Mouse (Mus musculus) kidney, adult 2 months (tissue): ENCODE data around the gene Gpc3. TPM values are rescaled to one million over a fixed set of nuclear protein-coding genes. Genes with fewer than 3 reads are reported as not detected.

Experiments used
- DNase-seq: peaks from one replicate; pipeline ENCODE4 v3.0.0; 2021
- H3K27ac ChIP-seq: fragments of 200-500 bp; 2 replicates; pipeline ENCODE4 v1.5.1; 2012; ENCODE audit warnings: low read depth, low read length, control low read depth, inconsistent platforms; ENCODE audit not compliant: insufficient read depth
- H3K27me3 ChIP-seq: fragments of 200-500 bp; replicated peaks from 2 replicates; pipeline ENCODE4 v1.6.1; 2012; ENCODE audit warnings: mild to moderate bottlenecking, moderate library complexity, low read length, inconsistent platforms; ENCODE audit not compliant: control insufficient read depth, insufficient read depth
- H3K36me3 ChIP-seq: fragments of 200-500 bp; 2 replicates; pipeline ENCODE4 v1.6.1; 2012; ENCODE audit warnings: mild to moderate bottlenecking, moderate library complexity, low read length, inconsistent platforms; ENCODE audit not compliant: control insufficient read depth, insufficient read depth
- H3K4me1 ChIP-seq: fragments of 200-500 bp; 2 replicates; pipeline ENCODE4 v1.6.1; 2011; ENCODE audit warnings: low read length; ENCODE audit not compliant: control insufficient read depth, insufficient read depth
- H3K4me3 ChIP-seq: fragments of 200-500 bp; 2 replicates; pipeline ENCODE4 v1.5.1; 2011; ENCODE audit warnings: mild to moderate bottlenecking, low read depth, low read length, control low read depth; ENCODE audit not compliant: insufficient read depth
- CTCF ChIP-seq: fragments of 200-500 bp; conservative IDR thresholded peaks from 2 replicates; pipeline ENCODE4 v1.5.1; 2011; ENCODE audit warnings: low read depth, mild to moderate bottlenecking, control low read depth, low read length, moderate library complexity, mixed read lengths; ENCODE audit not compliant: insufficient read depth, insufficient read length
- POLR2A ChIP-seq: fragments of 200-500 bp; IDR thresholded peaks from one replicate; pipeline ENCODE4 v1.6.1; 2011; ENCODE audit warnings: low read depth, low read length, control low read depth
- WGBS: fragments of 180-500 bp; shearing (Covaris S2); methylation state at CpG from one replicate; pipeline ENCODE4 v1.1.7; 2018; 5-methylcytosine and 5-hydroxymethylcytosine counted together
- polyA plus RNA-seq: library from polyadenylated mRNA; depleted of rRNA; stranded (reverse); fragments of >200 nt; gene quantifications from 2 replicates; pipeline ENCODE4 v1.2.3, GENCODE M21; 2012

The Gpc3 gene
- polyA plus RNA-seq, 1 experiment, result 27.2 TPM

DNA sequence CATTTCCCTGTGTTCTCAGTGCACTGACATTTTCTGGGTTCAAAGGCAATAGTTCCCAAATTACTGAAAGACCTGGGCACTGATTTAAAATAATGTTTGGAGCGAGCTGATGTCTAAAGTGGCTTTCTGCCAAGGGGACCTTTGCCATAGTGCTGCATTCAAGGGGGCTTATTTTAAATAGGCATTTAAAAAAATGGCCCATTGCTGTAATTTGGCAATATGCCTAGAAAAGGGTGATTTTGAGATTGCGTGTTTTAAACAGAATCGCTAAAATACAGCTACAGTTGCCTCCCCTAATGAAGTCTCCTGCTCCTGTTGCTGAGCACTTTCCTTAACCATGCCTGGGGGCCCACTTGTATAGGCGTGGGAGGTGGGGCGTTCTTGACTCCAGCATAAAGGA, 174.3 kb downstream of the Gpc3 start:
- Histone ChIP-seq H3K4me3 (no peak overlapping the region), H3K27ac (no peak overlapping the region), H3K27me3 (no peaks in the 10 kb centered on the region), H3K36me3 (no peaks in the 10 kb centered on the region), H3K4me1 (no peaks in the 10 kb centered on the region)
- TF ChIP-seq POLR2A (no peak), CTCF (no peak)
- WGBS, result 77% methylated on average over 5 of the region's 5 CpGs
- DNase-seq, result no peak

GRCm38 (mm10) chrX:52425605-52426004, 188.1 kb downstream of the Gpc3 start:
- Histone ChIP-seq H3K4me3 (no peak overlapping the region), H3K27me3 (no peaks in the 10 kb centered on the region), H3K27ac (no peak overlapping the region), H3K36me3 (no peaks in the 10 kb centered on the region), H3K4me1 (no peaks in the 10 kb centered on the region)
- WGBS, result 64% methylated on average over 5 of the region's 5 CpGs
- TF ChIP-seq POLR2A (no peak), CTCF (no peak)
- no peak for DNase-seq

GRCm38 (mm10) chrX:52419850-52420249, 193.9 kb downstream of the Gpc3 start:
- Histone ChIP-seq H3K27me3 (no peaks in the 10 kb centered on the region), H3K4me1 (no peaks in the 10 kb centered on the region), H3K36me3 (no peaks in the 10 kb centered on the region), H3K4me3 (no peak overlapping the region), H3K27ac (no peak overlapping the region)
- no peak for DNase-seq
- WGBS, result 73% methylated on average over 3 of the region's 3 CpGs
- TF ChIP-seq POLR2A, result no peak
- no peak for TF ChIP-seq CTCF

DNA sequence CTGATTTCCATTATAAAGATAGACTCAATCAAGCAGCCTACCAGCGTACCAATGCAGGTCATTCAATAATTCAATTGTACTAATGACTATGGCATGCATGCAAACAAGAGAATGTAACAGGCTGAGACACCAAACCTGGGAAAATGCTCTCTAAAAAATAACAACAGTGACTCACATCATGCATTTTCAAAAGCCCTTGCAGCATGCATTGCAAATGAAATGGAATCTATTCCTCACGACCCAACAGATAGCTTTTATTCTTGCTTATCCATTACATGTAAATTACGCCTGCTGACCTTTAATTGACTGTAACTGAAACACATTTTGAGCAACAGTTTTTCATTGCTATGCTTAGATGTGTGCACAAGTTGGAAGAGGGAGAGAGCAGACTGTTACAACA, 200.8 kb downstream of the Gpc3 start:
- Histone ChIP-seq H3K36me3 (no peaks in the 10 kb centered on the region), H3K4me1 (no peaks in the 10 kb centered on the region), H3K27ac (no peak overlapping the region), H3K4me3 (no peak overlapping the region), H3K27me3 (no peaks in the 10 kb centered on the region)
- DNase-seq, result no peak
- 79% methylated on average over 3 of the region's 3 CpGs for WGBS
- no peak for TF ChIP-seq CTCF
- TF ChIP-seq POLR2A, result no peak

DNA sequence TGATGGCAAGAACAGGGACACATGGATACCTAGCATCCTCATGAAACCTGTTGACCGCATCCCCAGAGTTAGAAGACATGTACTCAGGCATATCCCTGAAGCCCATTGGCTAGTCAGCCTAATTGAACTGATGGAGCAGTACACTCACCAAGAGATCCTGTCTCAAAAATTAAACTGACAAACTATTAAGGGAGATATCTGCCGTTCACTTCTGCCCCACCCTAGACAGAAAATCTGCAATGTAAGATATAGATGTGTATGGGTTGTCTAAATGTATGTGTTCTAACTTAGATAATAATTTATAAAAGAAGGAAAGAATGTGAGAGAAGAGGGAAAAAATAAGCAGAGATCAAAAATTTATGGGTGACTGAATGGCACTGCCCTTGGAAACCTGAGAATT, 212.6 kb downstream of the Gpc3 start:
- DNase-seq, result no peak
- H3K27me3 ChIP-seq, result no peaks in the 10 kb centered on the region
- H3K4me3 ChIP-seq, result no peak overlapping the region
- H3K4me1 ChIP-seq, result no peaks in the 10 kb centered on the region
- no peak for TF ChIP-seq CTCF
- TF ChIP-seq POLR2A, result no peak
- H3K27ac ChIP-seq, result no peak overlapping the region
- WGBS, result 98% methylated on average over 2 of the region's 2 CpGs
- H3K36me3 ChIP-seq, result no peaks in the 10 kb centered on the region

DNA sequence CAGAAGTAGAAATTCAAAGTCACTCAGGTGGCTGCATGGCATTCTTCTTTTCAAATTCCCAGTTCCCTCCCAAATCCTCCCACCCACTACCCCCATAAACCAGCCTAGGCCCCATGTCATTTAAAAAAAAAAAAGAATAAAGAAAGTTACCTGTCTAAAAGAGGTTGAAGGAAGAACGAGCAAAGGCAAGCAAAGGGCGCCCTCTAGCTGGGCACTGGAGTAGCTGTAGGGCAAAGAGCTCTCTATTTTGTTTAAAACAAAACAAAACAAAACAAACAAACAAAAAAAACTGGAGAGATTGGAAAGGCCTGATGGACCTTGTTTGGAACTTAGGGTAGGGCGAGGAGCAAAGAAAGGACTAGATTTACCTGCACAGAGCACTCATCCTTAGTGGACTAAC, 238.6 kb downstream of the Gpc3 start:
- DNase-seq, result peak; percentile 22
- no peak overlapping the region for H3K27ac ChIP-seq
- no peaks in the 10 kb centered on the region for H3K36me3 ChIP-seq
- WGBS, result 33% methylated on average over 3 of the region's 3 CpGs
- H3K4me1 ChIP-seq, result no peaks in the 10 kb centered on the region
- no peak overlapping the region for H3K4me3 ChIP-seq
- H3K27me3 ChIP-seq, result no peaks in the 10 kb centered on the region
- no peak for TF ChIP-seq POLR2A
- peak; percentile 60 for TF ChIP-seq CTCF

DNA sequence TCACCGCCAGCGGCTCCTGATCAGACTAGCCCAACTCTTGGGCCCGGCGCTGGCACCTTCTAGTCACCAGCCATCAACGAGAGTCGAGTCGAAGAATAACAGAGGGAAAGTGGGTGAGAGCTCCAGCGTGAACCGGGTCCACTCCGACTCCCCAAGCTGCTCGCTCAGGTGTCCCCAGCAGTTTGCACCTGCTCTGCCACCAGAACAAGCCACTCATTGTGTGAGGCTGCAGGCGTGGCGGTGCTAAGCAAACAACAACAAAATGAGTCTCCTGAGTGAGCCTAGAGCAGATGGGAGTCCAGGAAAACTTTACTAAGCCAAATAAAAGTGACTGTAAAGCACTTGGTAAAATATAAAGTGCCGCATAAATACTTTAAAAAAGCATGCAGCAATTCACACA, 239.5 kb downstream of the Gpc3 start:
- Histone ChIP-seq H3K4me3 (no peak overlapping the region), H3K27me3 (no peaks in the 10 kb centered on the region), H3K36me3 (no peaks in the 10 kb centered on the region), H3K27ac (no peak overlapping the region), H3K4me1 (no peaks in the 10 kb centered on the region)
- no peak for DNase-seq
- no peak for TF ChIP-seq POLR2A
- no peak for TF ChIP-seq CTCF
- WGBS, result 67% methylated on average over 14 of the region's 14 CpGs

DNA sequence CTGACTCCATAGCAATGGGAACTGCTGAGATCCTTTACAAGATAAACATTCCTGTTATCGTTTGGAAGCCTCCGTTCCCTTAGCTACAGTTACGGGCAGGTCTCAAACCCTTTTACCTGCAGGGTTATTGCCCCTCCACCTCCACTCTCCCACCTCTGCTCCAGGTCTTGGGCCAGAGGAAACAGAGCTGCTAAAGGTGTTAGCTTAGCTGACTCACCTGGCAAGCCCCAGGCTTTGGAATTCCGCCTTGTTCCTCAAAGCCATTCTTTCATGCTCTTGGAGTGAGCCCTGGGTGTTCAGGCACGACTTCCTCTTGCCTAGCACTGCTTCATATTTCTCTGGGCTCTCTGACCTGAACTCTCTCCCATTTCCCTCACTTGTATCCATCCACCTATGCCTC, 241.3 kb downstream of the Gpc3 start:
- no peak for DNase-seq
- WGBS, result 41% methylated on average over 5 of the region's 5 CpGs
- Histone ChIP-seq H3K27me3 (no peaks in the 10 kb centered on the region), H3K4me3 (no peak overlapping the region), H3K36me3 (no peaks in the 10 kb centered on the region), H3K27ac (no peak overlapping the region), H3K4me1 (no peaks in the 10 kb centered on the region)
- TF ChIP-seq POLR2A, result no peak
- no peak for TF ChIP-seq CTCF
